Comparison of ENCODE assay signal across 10 mouse cellular contexts in genomic region chr15:103552096-103552690, GRCm38 (mm10). TPM values are rescaled to one million over a fixed set of nuclear protein-coding genes. Genes with fewer than 3 reads are reported as not detected.
DNase-seq lines count a peak whose midpoint lies in the region; ATAC-seq and TF ChIP-seq lines count a peak whose summit lies in the region.
"Had no signal": no experiment of that assay in that cellular context is flagged by ENCODE, and none has a peak within 500 bp of the region (broad histone marks: within the 10 kb centered on the region; RNA-seq: fewer than 3 reads in every experiment).

No protein-coding gene starts in this region.

- WGBS in spleen, adult 2 months, result 48% methylated on average over 3 of the region's 3 CpGs
- 42% methylated on average over 3 of the region's 3 CpGs for WGBS in lung, embryonic 15.5 days

- peak; percentile 47; the same call in 1 of the 2 replicates for TF ChIP-seq CTCF in spleen, adult 2 months (IDR thresholded peaks at IDR 0.05; ENCODE audit: extremely low read depth, insufficient read depth, insufficient read length, insufficient replicate concordance)

- no peak overlapping the region for H3K4me3 ChIP-seq in spleen, adult 2 months (ENCODE audit: extremely low read depth, insufficient read depth, insufficient read length)
- no peak overlapping the region for H3K4me3 ChIP-seq in lung, embryonic 15.5 days
- H3K4me3 ChIP-seq: limb, embryonic 12.5 days; stomach, embryonic 15.5 days had no signal

- no peaks in the 10 kb centered on the region for H3K4me1 ChIP-seq in spleen, adult 2 months (ENCODE audit: control insufficient read depth, insufficient read depth, insufficient read length)
- H3K4me1 ChIP-seq in lung, embryonic 15.5 days, result no peaks in the 10 kb centered on the region
- H3K4me1 ChIP-seq: limb, embryonic 12.5 days; stomach, embryonic 15.5 days had no signal

- H3K9ac ChIP-seq in lung, embryonic 15.5 days, result no peak overlapping the region
- H3K9ac ChIP-seq: limb, embryonic 12.5 days; stomach, embryonic 15.5 days had no signal

- intact Hi-C loops in gastrocnemius, postnatal 36 days (cut with DNase I), result no loop called here

- ATAC-seq in common myeloid progenitor, adult 5-6 weeks (replicated peaks; ENCODE audit: low read depth, poor library complexity, severe bottlenecking), result peak; percentile 83
- ATAC-seq in hematopoietic stem cell, adult 5-6 weeks (replicated peaks in 1 of 2; ENCODE audit: insufficient read depth in 1 of 2, low FRiP score in 2 of 2, low TSS enrichment in 1 of 2, low read depth in 1 of 2, poor library complexity in 2 of 2, severe bottlenecking in 2 of 2), result peak; percentile 62 to 75; a peak in 2 of 4 replicates
- ATAC-seq in lung, embryonic 15.5 days (ENCODE audit: borderline replicate concordance, extremely low read depth, low FRiP score, low TSS enrichment), result peak; percentile 27; the same call in 1 of the 2 replicates

- TF ChIP-seq POLR2A in spleen, adult 2 months (IDR thresholded peaks at IDR 0.05; ENCODE audit: low read depth, low read length), result no peak

- no peaks in the 10 kb centered on the region for H3K9me3 ChIP-seq in lung, embryonic 15.5 days
- H3K9me3 ChIP-seq: limb, embryonic 12.5 days; stomach, embryonic 15.5 days had no signal

- H3K27me3 ChIP-seq in spleen, adult 2 months (ENCODE audit: control insufficient read depth, insufficient read depth, low read length), result 0 out of 2 replicates have a peak, but pooled peaks cover 2% of the 10 kb centered on the region
- H3K27me3 ChIP-seq in lung, embryonic 15.5 days, result no peaks in the 10 kb centered on the region
- H3K27me3 ChIP-seq: limb, embryonic 12.5 days; stomach, embryonic 15.5 days had no signal

- peak; percentile 55 for DNase-seq in gastrocnemius, adult 18-20 months (ENCODE audit: low spot score)
- DNase-seq in gastrocnemius, postnatal 36 days, result no peak
- peak in 1 of 2 experiments; percentile 22 for DNase-seq in spleen, adult 2 months (ENCODE audit: low read depth in 1 of 2, low spot score in 2 of 2)
- no peak for DNase-seq in spleen, adult 12 weeks (ENCODE audit: low spot score)
- peak; percentile 60 for DNase-seq in testis, postnatal 10 days (ENCODE audit: low spot score)

- H3K4me2 ChIP-seq in lung, embryonic 15.5 days, result no peak overlapping the region
- H3K4me2 ChIP-seq: limb, embryonic 12.5 days; stomach, embryonic 15.5 days had no signal

- H3K36me3 ChIP-seq in spleen, adult 2 months (ENCODE audit: control insufficient read depth, insufficient read depth, low read length), result no peaks in the 10 kb centered on the region
- no peaks in the 10 kb centered on the region for H3K36me3 ChIP-seq in lung, embryonic 15.5 days
- H3K36me3 ChIP-seq: limb, embryonic 12.5 days; stomach, embryonic 15.5 days had no signal

- no peak overlapping the region for H3K27ac ChIP-seq in spleen, adult 2 months (ENCODE audit: insufficient read depth, low read length)
- H3K27ac ChIP-seq in lung, embryonic 15.5 days, result no peak overlapping the region
- H3K27ac ChIP-seq: limb, embryonic 12.5 days; stomach, embryonic 15.5 days had no signal

RNA-seq across cellular contexts. Expression of gene Glycam1, which starts 12.7 kb away (rescaled TPM):
- total RNA-seq in gastrocnemius, adult 18-20 months (2021), result not detected
- not detected for total RNA-seq in gastrocnemius, postnatal 36 days (2021)
- not detected in 2 replicates for polyA plus RNA-seq in spleen, adult 2 months (2012; rRNA removed)
- total RNA-seq in common myeloid progenitor, adult 5-6 weeks (2017), result not detected in 2 replicates
- total RNA-seq in hematopoietic stem cell, adult 5-6 weeks (2017), result not detected in 2 replicates
- not detected in 2 replicates for polyA plus RNA-seq in lung, embryonic 15.5 days (2015; fragmentation: Nextera tagmentation; extraction: Ambion mirVana)
- polyA plus RNA-seq: limb, embryonic 12.5 days; stomach, embryonic 15.5 days had no signal

RNA-seq across cellular contexts. Expression of gene Ppp1r1a, which starts 14.4 kb away (rescaled TPM):
- total RNA-seq in gastrocnemius, adult 18-20 months (2021), result 100 to 1,000 TPM in 1 of 2 experiments, 10 to 100 TPM in 1; 92.3 to 143 TPM
- total RNA-seq in gastrocnemius, postnatal 36 days (2021), result 100 to 1,000 TPM in 1 of 2 experiments, 10 to 100 TPM in 1; 64.6 to 121 TPM
- 0.26 and 0.27 TPM in 2 replicates for polyA plus RNA-seq in spleen, adult 2 months (2012; rRNA removed)
- not detected in 2 replicates for total RNA-seq in common myeloid progenitor, adult 5-6 weeks (2017)
- not detected in 2 replicates for total RNA-seq in hematopoietic stem cell, adult 5-6 weeks (2017)
- 8.0 and 8.9 TPM in 2 replicates for polyA plus RNA-seq in lung, embryonic 15.5 days (2015; fragmentation: Nextera tagmentation; extraction: Ambion mirVana)

RNA-seq across cellular contexts. Expression of gene Pde1b, which starts 49.4 kb away (rescaled TPM):
- total RNA-seq in gastrocnemius, adult 18-20 months (2021), result under 1 TPM; 0.30 to 0.81 TPM
- total RNA-seq in gastrocnemius, postnatal 36 days (2021), result under 1 TPM; 0.26 to 0.44 TPM
- polyA plus RNA-seq in spleen, adult 2 months (2012; rRNA removed), result 25.7 and 26.0 TPM in 2 replicates
- 0.19 and 2.2 TPM in 2 replicates for total RNA-seq in common myeloid progenitor, adult 5-6 weeks (2017)
- total RNA-seq in hematopoietic stem cell, adult 5-6 weeks (2017), result 5.8 and 7.5 TPM in 2 replicates
- 2.2 and 2.3 TPM in 2 replicates for polyA plus RNA-seq in lung, embryonic 15.5 days (2015; fragmentation: Nextera tagmentation; extraction: Ambion mirVana)

Comparison
In these comparisons a context has a peak if more than half of its experiments do, and no peak if none do; other contexts are left out.
1. DNase-seq: peak in gastrocnemius, adult 18-20 months (single experiment) and testis, postnatal 10 days (single experiment); none in gastrocnemius, postnatal 36 days (0 of 2) and spleen, adult 12 weeks (single experiment).
2. ATAC-seq: peak in every context shown above with its lines; median percentile 83 in common myeloid progenitor, adult 5-6 weeks; 68 in hematopoietic stem cell, adult 5-6 weeks; 27 in lung, embryonic 15.5 days.
3. RNA of gene Ppp1r1a, which starts 14.4 kb away (total RNA-seq): 92.3 to 143 TPM in gastrocnemius, adult 18-20 months and 64.6 to 121 TPM in gastrocnemius, postnatal 36 days; not detected in common myeloid progenitor, adult 5-6 weeks and not detected in hematopoietic stem cell, adult 5-6 weeks; every median in the first group is over 10 times any median in the second.